Mouse (Mus musculus): ENCODE results near the gene Dvl2.

Gene Dvl2

DNA sequence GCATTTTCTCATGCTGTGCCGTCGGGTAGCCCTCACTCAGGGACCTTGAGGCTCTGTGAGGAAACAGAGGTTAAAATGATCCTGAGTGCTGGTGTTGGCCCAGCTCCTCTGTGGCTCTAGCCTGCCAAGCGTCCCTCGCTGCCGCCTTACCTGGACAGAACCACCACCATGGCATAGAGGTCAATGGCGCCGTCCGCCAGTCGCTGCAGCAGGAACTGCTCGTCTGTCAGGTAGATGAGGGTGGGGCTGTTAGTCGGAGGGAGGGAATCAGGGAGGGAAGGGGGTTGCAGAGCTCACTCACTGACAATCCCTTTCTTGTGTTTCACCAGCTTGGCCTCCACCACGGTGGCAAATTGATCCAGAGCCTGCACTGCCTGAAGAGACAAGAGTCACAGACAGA lies 10.2 kb downstream of the Dvl2 start:
- 84% methylated on average over 12 of the region's 12 CpGs for WGBS

DNA sequence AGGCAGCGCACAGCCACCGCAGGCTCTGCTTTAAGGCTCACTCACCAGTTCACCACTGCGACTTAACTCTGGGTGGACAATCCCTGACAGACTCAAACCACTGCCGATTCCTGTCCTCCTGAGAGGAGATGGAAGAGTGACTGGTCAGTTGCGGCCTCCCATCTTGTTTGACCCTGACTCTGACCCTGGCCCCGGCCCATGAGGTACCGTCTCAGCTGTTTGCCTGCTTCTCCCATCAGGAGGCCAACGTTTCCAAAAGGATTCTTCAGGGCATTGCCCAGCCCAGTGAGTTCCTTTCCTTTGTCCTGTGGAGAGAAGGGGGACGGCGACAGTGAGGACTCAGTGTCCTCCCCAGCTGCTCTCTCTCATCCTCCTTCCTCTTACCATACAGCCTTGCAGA lies 10.6 kb downstream of the Dvl2 start:
- 79% methylated on average over 10 of the region's 10 CpGs for WGBS

DNA sequence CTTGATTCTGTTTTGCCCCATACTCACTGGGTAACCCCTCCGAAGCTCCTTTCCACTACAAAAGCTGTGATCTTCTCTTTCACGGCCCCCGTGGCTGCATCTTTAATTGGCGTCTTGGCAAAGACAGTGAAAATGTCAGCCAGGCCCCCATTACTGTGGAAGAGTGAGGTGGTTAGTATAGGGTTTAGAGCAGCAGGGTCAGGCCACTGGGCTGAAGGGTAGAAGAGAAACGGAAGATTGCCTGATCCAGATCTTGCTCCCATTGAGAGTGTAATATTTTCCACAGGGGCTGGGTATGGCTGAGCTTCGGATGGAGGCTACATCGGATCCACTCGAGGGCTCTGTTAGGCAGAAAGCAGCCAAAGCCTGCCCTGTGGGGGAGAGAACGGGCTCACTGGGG lies 12.5 kb downstream of the Dvl2 start:
- WGBS: 65% methylated on average over 9 of the region's 9 CpGs

DNA sequence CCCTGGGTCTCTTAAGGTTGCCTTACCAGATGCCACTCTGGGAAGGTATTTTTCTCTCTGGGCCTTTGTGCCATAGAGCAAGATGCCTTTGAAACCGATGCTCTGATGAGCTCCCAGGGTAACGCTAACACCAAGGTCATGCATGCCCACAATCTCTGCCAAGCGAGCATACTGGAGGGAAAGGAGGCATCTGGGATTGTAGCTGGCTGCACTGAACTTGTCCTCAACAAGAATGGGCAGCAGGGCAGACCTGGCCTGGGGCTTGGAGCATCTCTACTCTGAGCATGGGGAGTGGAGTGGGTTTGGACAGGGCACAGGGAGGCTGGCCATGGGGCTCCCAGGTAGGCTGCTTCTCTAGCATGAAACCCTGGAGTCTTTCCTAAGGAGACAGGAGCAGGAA lies 13.0 kb downstream of the Dvl2 start:
- 77% methylated on average over 3 of the region's 3 CpGs for WGBS

DNA sequence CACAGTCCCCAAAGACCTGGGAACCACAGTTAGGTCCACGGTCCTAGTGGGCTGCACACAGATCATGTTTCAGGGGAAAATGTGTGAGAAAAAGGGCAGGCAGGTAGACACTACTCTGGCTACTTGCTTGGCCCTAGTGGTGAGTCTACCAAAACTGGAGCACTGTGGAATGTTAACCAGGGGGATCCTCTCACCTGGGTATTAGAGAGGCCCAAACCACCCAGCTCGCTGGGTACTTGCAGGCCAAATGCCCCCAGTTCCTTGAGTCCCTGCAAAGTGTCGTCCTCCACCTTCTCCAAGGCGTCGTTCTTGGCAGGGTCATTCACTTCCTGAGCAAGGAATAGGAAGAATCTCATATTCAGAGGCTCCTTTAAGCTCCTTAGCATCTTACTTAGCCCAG lies 13.7 kb downstream of the Dvl2 start:
- WGBS: 65% methylated on average over 5 of the region's 5 CpGs

DNA sequence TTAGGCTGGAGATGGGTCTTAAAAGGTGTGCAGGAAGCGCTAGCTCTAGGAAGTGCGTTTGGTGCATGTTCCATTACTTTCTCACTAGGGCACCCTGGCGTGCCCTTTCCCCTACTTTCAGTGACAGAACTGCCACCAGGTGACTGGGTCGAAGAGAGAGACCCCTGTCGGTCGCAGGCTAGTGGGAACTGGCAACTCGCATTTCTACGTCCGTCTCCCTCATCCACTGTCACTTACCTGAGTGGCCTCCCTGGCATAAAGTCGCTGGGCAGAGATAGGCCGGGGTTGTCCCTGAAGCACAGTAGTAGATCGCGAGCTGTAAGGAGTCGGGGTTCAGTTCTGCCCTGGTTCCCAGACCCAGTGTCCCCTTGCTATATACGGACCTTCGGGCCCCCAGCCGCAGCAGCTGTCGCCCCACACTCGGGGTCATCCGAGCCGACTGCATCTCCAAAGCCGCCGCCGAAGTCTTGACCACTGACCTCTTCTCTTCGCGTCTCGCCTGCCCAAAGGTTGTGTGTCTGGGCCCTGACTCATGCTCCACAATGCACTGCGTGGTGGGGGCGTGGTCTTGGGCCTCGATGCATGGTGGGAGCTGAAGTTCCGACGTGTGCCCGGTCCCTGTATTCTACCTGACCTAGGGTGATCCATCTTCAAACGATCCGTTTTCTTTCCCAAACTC lies 14.6 kb downstream of the Dvl2 start, which contains the start of gene Acadvl:
Gene Acadvl (minus strand): TSS at position 532 of the 679 bp plus-strand sequence.
- 2% methylated on average over 35 of the region's 35 CpGs for WGBS

DNA sequence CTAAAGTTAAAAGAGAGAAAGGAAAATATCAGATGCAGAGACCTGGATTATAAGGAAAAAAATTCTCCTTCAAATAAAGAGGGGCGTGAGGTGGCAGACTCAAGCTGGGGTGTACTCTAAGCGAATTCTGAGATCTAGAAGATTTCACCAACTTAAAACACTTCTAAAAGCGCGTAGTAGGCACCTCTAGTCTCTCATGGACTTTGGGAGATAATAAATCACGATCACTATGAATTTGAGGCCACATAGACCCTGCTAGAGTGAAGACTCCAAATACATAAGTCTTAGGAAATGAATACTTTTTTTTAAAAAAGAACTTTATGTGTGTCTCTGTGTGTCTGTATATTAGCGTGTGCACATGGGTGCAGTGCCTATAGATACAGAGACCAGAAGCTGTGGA lies 15.3 kb downstream of the Dvl2 start:
- WGBS: 64% methylated on average over 6 of the region's 6 CpGs

DNA sequence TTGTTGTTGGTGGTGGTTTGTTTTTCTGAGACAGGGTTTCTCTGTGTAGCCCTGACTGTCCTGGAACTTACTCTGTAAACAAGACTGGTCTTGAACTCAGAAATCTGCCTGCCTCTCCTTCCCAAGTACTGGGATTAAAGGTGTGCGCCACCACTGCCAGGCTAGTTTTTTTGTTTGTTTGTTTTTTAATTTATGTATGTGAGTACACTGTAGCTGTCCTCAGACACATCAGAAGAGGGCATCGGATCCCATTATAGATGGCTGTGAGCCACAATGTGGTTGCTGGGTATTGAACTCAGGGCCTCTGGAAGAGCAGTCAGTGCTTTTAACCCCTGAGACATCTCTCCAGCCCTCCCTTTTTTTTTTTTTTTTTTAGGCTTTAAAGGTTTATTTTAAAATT lies 15.8 kb downstream of the Dvl2 start:
- 62% methylated on average over 2 of the region's 2 CpGs for WGBS

DNA sequence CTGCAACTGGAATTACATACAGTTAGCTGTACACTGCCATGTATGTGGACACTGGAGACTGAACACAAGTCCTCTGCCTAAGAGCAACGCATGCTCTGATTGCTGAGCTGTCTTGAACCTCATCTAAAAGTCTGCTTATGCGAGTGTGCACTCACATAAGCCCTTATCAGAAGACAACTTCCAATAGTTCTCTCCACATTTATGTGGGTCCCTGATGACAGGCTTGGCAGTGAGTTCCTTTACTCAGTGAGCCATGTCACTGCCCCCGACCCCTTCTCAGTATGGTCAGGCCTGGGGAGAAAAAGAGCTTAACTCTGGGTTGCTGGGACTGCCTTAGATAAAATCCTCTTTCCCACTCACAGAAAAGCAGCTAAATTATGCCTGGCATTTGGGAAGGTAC lies 16.3 kb downstream of the Dvl2 start, which contains the start of gene Dlg4:
Gene Dlg4 (plus strand): TSS at position 274 of the 400 bp plus-strand sequence.
- WGBS: 79% methylated on average over 3 of the region's 3 CpGs

DNA sequence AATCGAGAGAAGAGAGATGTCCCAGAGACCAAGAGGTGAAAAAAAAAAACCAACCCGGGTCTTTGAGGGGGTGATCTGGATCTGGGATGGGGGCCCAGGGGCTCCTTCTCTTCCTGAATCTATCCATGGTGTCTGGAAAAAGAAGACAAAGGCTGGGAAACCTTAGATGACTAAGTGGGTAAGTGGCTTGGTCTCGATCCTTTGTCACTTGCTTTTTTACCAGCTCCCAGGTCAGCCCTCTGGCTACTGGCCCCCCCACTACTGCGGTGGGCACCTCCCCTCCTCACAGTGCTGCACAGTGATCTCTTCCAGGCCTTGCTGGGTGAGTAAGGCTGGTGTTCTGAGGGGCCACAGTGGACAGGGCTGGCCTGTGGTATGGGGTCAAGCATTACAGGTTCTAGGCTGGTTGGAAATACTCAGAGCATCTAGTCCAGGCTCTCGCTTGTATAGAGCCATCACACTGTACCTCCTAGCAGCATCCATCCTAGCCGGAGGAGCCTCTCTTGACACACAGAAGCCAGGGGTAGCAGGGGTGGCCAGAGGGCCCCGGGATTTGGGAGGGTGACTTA lies 16.9 kb downstream of the Dvl2 start:
- 41% methylated on average over 7 of the region's 7 CpGs for WGBS

DNA sequence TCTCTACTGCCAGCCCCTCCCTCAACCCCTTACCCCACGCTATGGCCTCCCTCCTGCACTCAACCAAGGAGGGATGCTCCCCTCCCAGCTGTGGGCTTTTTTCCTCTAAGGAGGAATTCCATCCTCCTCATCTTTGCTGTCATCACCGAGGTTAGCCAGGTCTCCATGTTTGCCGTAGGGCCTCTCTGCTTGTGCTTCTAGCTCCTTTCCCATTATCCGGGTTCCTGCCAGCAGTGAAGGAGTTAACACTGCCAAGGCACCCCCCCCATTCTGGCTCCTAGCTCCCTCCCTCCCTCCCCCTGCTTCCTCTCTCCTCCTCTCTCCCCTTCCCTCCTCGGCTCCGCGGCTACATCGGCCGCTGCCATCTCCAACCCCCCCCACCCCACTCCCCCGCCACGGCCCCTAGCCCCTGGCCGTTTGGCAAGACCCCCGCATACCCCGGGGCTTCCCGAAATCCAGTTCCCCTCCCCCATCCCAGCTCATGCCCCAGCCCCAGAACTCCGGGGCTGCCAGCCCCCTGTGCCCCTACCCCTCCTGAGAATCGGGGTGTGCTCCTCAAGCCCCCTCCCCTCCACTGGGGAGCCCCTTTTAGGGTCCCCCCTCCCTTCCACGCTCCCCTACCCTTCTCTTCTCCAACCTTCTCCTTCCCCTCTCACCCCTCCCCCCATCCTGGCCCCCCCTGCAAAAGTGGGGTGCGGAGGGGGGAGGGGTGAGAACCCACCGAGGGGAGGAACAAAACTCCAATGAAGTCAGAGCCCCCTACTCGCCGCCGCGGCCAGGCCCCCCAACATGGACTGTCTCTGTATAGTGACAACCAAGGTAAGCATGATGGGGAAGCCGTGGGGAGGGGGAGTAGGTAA lies 18.0 kb downstream of the Dvl2 start:
- 2% methylated on average over 25 of the region's 25 CpGs for WGBS

DNA sequence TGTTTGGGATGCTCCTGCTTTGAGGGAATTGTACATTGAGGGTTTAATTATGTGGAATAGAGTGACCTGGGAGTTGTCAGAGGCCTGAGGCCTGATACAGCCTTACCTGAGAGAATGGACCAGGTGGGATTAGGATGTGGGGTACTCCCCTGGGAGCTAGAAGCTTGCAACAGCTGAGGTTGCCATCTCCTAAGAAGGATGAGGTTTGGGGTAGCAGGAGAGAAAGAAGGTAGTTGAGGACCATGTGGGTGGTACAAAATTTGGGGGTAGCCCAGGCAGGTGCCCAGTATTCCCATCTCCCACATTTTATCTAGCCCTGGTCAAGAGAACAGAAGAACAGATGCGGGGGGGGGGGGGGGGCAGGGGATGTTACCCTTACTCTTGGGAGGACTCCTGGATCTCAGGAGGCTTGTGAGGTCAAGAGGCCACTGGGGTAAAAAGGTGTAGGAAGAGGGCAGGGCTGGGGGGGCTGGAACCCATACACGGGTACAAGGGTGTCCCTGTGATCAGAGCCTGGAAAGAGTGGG lies 19.2 kb downstream of the Dvl2 start:
- WGBS: 9% methylated on average over 2 of the region's 2 CpGs

DNA sequence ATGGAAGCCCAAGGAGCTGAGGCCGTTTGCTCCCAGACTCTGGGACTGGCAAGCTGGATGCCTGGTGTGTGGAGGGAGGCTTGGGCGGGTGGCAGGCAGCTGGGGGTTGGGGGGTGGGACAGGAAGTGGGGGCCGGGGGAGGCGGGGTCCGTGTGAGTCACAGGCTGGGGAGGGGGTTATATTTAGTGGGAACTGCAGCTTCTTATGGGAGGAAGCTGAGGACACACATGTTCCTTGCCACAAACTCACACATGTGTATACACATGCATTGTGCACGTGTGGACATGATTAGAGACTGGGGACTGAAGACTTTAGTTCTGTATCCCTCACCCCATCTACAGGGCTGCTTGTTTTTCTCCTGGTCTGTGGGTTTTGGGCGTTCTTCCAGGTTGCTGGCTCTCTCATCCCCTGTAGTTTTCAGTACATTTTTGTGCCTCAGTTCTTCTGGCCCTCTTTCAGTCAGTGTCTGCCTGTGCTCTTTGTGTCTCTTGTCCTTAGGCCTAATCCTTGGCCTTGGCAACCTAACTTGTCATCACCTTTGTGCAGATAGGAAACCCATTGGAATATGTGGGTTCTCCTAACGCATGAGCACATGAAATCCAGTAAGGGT lies 19.7 kb downstream of the Dvl2 start:
- 7% methylated on average over 8 of the region's 8 CpGs for WGBS

DNA sequence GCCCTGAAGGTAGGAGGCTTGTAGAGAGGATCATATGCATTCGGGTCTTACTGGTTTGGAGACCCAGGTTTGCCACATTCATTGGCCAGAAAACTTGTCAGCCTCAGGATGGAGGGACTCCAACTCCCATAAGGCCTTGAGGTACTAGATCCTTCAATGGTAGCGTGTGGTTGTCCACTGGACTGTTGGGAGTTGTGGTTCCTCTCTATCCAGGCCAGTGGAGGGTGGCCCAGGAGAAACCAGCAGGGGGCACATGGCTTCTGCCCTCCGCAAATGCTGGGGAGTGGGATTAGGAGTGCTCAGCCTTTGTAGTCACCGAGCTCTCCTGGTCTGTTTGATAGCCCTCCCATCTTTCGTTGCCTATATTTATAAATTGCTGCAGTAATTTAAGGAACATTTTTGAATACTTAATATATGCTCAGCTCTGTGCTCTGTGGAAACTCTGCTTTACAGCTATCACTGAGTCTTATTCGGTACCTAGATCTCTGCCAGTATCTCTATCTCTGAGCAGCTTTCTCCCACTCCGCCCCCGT lies 20.4 kb downstream of the Dvl2 start:
- under 1% methylated on average over 8 of the region's 8 CpGs for WGBS

DNA sequence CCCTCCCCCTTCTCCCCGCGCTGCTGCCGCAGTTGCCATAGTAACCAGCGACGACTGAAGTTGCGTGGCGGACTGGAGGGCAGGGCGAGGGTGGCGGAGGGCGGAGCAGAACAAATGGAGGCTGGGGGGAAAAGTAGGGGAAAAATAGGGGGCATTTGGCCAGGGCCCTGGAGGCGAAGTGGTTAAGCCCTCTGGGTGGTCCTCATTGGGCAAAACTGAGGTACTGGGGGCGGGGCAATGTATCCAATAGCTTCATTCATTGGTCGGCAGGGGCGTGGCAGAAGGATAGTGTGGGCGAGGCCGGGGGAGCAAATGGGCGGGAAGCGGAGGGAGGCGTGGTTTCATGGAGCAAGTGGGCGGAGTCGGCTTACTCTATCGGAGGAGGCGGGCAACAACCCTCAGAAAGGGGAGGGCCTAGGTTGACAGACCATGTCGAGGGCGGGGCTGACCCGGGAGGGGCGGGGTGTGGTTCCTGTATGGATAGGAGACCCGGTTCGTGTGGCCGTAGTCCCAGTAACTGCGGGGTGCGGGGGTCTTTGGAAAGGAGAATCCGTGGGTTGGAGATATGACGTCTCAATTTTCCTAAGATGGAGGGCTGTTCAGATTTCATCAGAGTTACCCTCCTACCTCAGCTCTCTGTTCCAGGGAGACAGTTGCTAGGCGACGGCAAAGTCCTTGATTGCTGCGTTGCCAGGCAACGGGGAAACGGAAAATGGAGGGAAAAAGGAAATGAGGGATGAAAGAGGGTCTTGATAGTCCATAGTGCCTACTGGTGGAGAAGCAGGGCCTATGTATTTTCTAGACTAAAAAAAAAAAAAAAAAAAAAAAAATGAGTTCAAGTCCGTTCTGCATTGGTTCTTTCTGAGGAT lies 21.1 kb downstream of the Dvl2 start:
- 1% methylated on average over 40 of the region's 40 CpGs for WGBS

DNA sequence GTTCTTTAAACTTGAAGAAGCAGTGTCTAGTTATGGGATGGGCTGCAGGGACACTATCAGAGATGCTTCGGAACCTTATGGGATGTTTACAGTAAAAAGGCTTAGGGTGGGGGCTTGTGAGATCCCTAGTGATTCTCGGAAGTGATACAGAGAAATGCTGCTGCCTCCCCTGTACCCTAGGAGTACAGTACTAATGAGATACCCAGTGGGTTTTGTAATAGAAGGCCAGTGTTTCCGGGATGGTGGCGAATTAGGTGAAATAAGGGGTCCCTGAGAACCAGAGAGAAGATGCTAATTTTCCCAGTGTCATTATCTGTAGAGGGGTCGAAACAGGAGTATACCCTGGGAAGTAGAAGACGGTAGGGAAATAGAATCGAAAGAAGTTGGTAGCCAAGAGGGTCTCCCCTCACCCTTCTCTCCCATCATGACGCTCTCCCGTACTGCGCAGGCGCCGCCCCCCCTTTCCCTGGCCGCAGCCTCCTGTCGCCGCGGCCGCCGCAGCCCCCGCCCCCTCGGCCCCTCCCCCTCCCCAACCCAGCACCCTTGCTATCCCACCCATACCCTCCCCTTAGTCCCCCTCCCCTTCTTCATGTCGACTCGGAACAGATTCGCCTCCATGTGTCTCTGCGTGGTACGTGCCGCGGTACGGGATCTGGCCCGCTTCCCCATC lies 23.2 kb downstream of the Dvl2 start:
- WGBS: 2% methylated on average over 27 of the region's 29 CpGs

DNA sequence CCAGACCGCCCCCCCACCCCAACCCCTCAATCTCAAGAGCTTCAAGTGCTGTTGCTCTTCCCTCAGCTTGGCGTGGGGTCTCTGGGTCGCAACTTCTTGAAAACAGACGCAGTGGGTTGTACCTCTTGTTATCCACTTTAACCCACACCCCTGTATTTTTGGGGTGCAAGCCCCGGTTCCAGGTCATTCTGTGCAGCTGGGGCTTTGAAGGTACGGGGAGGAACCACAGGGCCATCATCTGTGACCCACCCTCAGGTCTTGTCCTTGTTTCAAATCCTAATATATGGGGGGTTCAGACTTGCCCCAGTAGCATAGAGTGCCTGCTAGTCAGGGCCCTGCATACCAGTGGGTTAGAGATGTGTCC lies 23.7 kb downstream of the Dvl2 start:
- 11% methylated on average over 6 of the region's 6 CpGs for WGBS

DNA sequence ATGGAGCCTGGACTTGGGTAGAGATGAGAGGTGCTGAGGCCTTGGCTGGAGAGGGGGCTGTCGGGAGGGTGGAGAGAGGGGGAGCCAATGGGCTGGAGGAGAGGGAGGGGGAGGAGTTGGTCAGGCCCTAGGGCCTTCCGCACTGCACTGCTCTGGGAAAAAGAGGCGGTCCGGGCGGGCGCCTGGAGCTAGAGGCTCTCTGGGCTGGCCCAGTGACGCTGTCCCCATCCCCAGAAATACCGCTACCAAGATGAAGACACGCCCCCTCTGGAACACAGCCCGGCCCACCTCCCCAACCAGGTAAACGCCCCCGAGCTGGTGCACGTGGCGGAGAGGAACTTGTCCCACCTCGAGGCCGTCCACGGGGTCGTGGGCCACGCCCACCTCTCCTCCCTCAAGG lies 26.3 kb downstream of the Dvl2 start:
- 14% methylated on average over 19 of the region's 19 CpGs for WGBS

DNA sequence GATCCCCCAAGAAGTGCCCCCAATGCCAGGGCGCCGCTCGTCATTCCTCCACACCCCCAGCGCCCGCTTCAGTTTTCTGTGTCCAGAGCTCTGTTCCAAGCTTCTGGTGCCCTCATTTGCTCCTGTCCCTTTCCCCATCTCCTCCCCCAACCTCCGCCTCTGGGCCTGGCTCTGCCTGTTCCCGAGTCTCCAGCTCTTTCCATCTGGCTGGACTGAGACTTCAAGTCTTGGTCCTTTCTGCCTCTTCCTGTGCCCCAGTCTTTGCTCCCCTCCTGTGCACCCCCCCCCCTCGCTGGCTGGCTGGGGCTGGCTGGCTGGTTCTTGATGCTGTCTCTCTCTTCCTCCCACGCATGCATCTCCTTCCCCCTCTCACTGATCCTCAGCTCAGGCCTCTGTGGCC lies 27.0 kb downstream of the Dvl2 start:
- 14% methylated on average over 9 of the region's 9 CpGs for WGBS

DNA sequence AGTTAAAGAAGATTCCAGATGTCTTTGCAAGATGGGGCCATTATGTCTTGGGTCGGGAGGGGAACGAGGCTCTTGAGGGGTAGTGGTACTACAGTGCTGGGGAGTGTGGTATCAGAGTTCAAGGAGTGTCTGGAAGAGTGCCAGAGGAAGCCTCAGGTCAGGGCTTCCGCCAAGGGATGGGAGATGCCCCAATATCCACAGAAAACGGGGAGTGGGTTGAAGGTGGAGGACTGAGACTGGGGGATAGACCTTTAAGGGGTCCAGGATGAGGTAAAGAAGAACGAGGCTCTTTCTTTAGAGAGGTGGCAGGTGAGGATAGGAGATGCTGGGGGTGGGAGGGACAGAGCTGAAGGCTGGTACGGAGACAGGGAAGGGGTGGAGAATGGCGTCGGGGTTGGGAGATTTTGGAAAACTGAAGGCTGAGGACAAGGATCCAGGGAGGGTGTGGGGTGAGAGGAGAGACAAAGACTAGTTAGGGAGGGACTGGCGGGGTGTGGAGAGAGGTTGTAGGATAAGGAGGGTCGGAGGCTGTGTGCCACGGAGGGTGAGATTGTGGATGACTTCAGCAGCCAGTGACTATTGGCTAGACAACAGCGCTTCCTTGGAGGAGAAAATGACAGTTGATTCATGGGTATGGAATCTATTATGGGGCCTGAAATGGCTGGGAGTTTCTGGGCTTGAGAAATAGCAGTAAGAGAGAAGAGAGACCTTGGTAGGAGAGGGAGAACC lies 28.2 kb downstream of the Dvl2 start:
- WGBS: 25% methylated on average over 12 of the region's 12 CpGs
